Mouse (Mus musculus) heart, embryonic 13.5 days (tissue): ENCODE data around the gene Cabin1. TPM values are rescaled to one million over a fixed set of nuclear protein-coding genes. Genes with fewer than 3 reads are reported as not detected.

Source experiments
- ATAC-seq: fragments of 200-750 bp; cut with Nextera tagmentation; 2 replicates; pipeline ENCODE4 v1.8.0; 2017; ENCODE audit warnings: moderate TSS enrichment; ENCODE audit not compliant: insufficient number of reproducible peaks, low FRiP score, low TSS enrichment; ENCODE audit errors: extremely low read depth
- H3K27ac ChIP-seq: fragments of 300-500 bp; sonication (generic); replicated peaks from 2 replicates; pipeline ENCODE4 v1.5.1; 2015; ENCODE audit warnings: moderate library complexity, mild to moderate bottlenecking, inconsistent platforms
- H3K27me3 ChIP-seq: fragments of 300-500 bp; sonication (generic); replicated peaks from 2 replicates; pipeline ENCODE4 v1.6.1; 2015; ENCODE audit warnings: mild to moderate bottlenecking, inconsistent platforms
- H3K36me3 ChIP-seq: fragments of 300-500 bp; sonication (generic); 2 replicates; pipeline ENCODE4 v1.6.1; 2015; ENCODE audit warnings: mild to moderate bottlenecking, inconsistent platforms
- H3K4me1 ChIP-seq: fragments of 300-500 bp; sonication (generic); 2 replicates; pipeline ENCODE4 v1.6.1; 2015; ENCODE audit warnings: inconsistent platforms
- H3K4me2 ChIP-seq: fragments of 300-500 bp; sonication (generic); 2 replicates; pipeline ENCODE4 v1.6.1; 2015; ENCODE audit warnings: inconsistent platforms, mild to moderate bottlenecking, moderate library complexity
- H3K4me3 ChIP-seq: fragments of 300-500 bp; sonication (generic); 2 replicates; pipeline ENCODE4 v1.5.1; 2015; ENCODE audit warnings: moderate library complexity, mild to moderate bottlenecking, inconsistent platforms
- H3K9ac ChIP-seq: fragments of 300-500 bp; sonication (generic); 2 replicates; pipeline ENCODE4 v1.6.1; 2015; ENCODE audit warnings: inconsistent platforms, mild to moderate bottlenecking, moderate library complexity
- H3K9me3 ChIP-seq: fragments of 300-500 bp; sonication (generic); 2 replicates; pipeline ENCODE4 v1.6.1; 2016; ENCODE audit warnings: inconsistent platforms
- WGBS: fragments of 180-500 bp; shearing (Covaris S2); methylation state at CpG from one replicate; pipeline ENCODE4 v1.1.7; 2015; ENCODE audit warnings: mixed read lengths; 5-methylcytosine and 5-hydroxymethylcytosine counted together
- polyA plus RNA-seq: library from polyadenylated mRNA; unstranded; fragments of >200 nt; fragmentation: Nextera tagmentation; extraction: Ambion mirVana; gene quantifications from 2 replicates; pipeline ENCODE4 v1.2.1, GENCODE M21; 2015

The Cabin1 gene
- polyA plus RNA-seq, 1 experiment from 2014 or later = 24.3 TPM

- Histone ChIP-seq H3K9ac (no peak overlapping the region), H3K4me1 (peaks cover 5% of the 10 kb centered on the region), H3K27ac (no peak overlapping the region), H3K4me2 (no peak overlapping the region), H3K36me3 (peaks cover 4% of the 10 kb centered on the region; the same call in 1 of the 2 replicates), H3K4me3 (no peak overlapping the region), H3K27me3 (no peaks in the 10 kb centered on the region), H3K9me3 (peaks cover 15% of the 10 kb centered on the region)
- 57% methylated on average over 7 of the region's 7 CpGs for WGBS
- no peak for ATAC-seq
These were observed 163.9 kb downstream of the Cabin1 start for GRCm38 (mm10) chr10:75600189-75600730.

Other genes with a start within 250 kb of the Cabin1 start
- gene Snrpd3, start 246.8 kb downstream of the Cabin1 start, polyA plus RNA-seq = 96.6 and 101 TPM in 2 replicates
- 22.4 and 25.4 TPM in 2 replicates for gene Gucd1, start 246.4 kb downstream of the Cabin1 start, polyA plus RNA-seq
- 1.2 TPM in 2 replicates for gene Lrrc75b, start 204.0 kb downstream of the Cabin1 start, polyA plus RNA-seq
- gene Ggt1, start 202.7 kb downstream of the Cabin1 start, polyA plus RNA-seq = 0.52 and 0.76 TPM in 2 replicates
- 7.1 TPM in 2 replicates for gene Ggt5, start 175.0 kb downstream of the Cabin1 start, polyA plus RNA-seq
- gene Susd2, start 120.3 kb downstream of the Cabin1 start, polyA plus RNA-seq = 8.2 TPM in 2 replicates
- 30.8 and 38.9 TPM in 2 replicates for gene Ddt, start 9.1 kb upstream of the Cabin1 start, polyA plus RNA-seq
- gene Gm20441, start 16.6 kb upstream of the Cabin1 start, polyA plus RNA-seq = not detected in 2 replicates
- gene Gstt3, start 17.1 kb upstream of the Cabin1 start, polyA plus RNA-seq = 3.2 and 4.1 TPM in 2 replicates
- 5.3 and 7.1 TPM in 2 replicates for gene Gstt1, start 34.2 kb upstream of the Cabin1 start, polyA plus RNA-seq
- gene Gstt4, start 58.2 kb upstream of the Cabin1 start, polyA plus RNA-seq = not detected in 2 replicates
- gene Gstt2, start 73.1 kb upstream of the Cabin1 start, polyA plus RNA-seq = 9.5 and 13.0 TPM in 2 replicates
- 2,411 and 2,681 TPM in 2 replicates for gene Mif, start 95.9 kb upstream of the Cabin1 start, polyA plus RNA-seq
- 2.4 TPM in 2 replicates for gene Derl3, start 129.1 kb upstream of the Cabin1 start, polyA plus RNA-seq
- 118 and 125 TPM in 2 replicates for gene Smarcb1, start 157.3 kb upstream of the Cabin1 start, polyA plus RNA-seq
- 463 and 524 TPM in 2 replicates for gene Chchd10, start 168.8 kb upstream of the Cabin1 start, polyA plus RNA-seq
- 28.6 and 30.7 TPM in 2 replicates for gene Mmp11, start 172.2 kb upstream of the Cabin1 start, polyA plus RNA-seq
- 0.99 and 1.8 TPM in 2 replicates for gene Gm867, start 176.3 kb upstream of the Cabin1 start, polyA plus RNA-seq
- gene Vpreb3, start 178.7 kb upstream of the Cabin1 start, polyA plus RNA-seq = 0.25 and 0.41 TPM in 2 replicates
- gene Gm5134, start 190.2 kb upstream of the Cabin1 start, polyA plus RNA-seq = not detected in 2 replicates